ENCODE assay signal across 14 mouse cellular contexts in the genomic region with DNA sequence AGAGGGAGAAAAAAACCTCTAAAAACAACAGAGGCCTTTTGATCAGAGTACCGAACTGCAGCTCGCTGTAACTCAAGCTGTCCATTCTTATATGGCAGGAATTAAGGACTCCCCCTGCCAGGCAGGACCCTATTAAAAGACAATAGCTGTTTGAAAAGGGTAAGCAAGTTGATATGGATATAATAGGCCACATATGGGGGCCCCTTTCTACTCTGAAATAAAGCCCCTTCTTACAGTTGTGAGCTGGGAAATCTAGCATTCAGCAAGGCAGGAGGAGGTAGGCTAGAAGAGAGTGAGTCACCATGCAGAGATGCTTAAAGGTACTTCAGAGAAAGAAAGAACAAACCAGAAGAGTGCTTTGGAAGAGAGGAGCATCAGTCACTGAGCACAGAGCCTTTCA. TPM values are rescaled to one million over a fixed set of nuclear protein-coding genes. Genes with fewer than 3 reads are reported as not detected.
DNase-seq lines count a peak whose midpoint lies in the region; ATAC-seq lines count a peak whose summit lies in the region.
"Had no signal": no experiment of that assay in that cellular context is flagged by ENCODE, and none has a peak within 500 bp of the region (broad histone marks: within the 10 kb centered on the region; RNA-seq: fewer than 3 reads in every experiment).

No protein-coding gene starts in this region.

- no peak overlapping the region for H3K9ac ChIP-seq in neural tube, embryonic 11.5 days (ENCODE audit: low read length)
- no peak overlapping the region for H3K9ac ChIP-seq in forebrain, embryonic 12.5 days
- H3K9ac ChIP-seq: liver, postnatal 0 days had no signal

- no peaks in the 10 kb centered on the region for H3K9me3 ChIP-seq in neural tube, embryonic 11.5 days (ENCODE audit: control insufficient read depth, low read length)
- no peaks in the 10 kb centered on the region for H3K9me3 ChIP-seq in forebrain, embryonic 12.5 days

- 14% methylated on average over 2 of the region's 2 CpGs for WGBS in neural tube, embryonic 11.5 days
- 4% methylated on average over 2 of the region's 2 CpGs for WGBS in forebrain, embryonic 12.5 days

- H3K4me2 ChIP-seq in neural tube, embryonic 11.5 days (ENCODE audit: low read depth) = no peak overlapping the region
- 0 out of 2 replicates have a peak overlapping the region, but pooled peaks have one; percentile 1 for H3K4me2 ChIP-seq in forebrain, embryonic 12.5 days
- H3K4me2 ChIP-seq: heart, embryonic 11.5 days had no signal

- ATAC-seq in neural tube, embryonic 11.5 days (ENCODE audit: insufficient read depth, low FRiP score, low TSS enrichment) = peak; percentile 76
- peak; percentile 91 for ATAC-seq in forebrain, embryonic 12.5 days (ENCODE audit: low FRiP score)
- ATAC-seq: intestine, embryonic 16.5 days; liver, postnatal 0 days had no signal

- no peaks in the 10 kb centered on the region for H3K27me3 ChIP-seq in neural tube, embryonic 11.5 days (ENCODE audit: control insufficient read depth, insufficient read depth, low read length)
- H3K27me3 ChIP-seq in forebrain, embryonic 12.5 days = peaks cover 52% of the 10 kb centered on the region

- DNase-seq in neural tube, embryonic 11.5 days (ENCODE audit: low spot score) = peak; percentile 15
- no peak for DNase-seq in neural tube, embryonic 10.5 days (ENCODE audit: extremely low spot score, low spot score)
- DNase-seq in mesoderm, embryonic 11.5 days (ENCODE audit: low read depth, low spot score) = peak; percentile 47
- DNase-seq in cerebellum, adult 9-10 months = no peak
- no peak for DNase-seq in left cerebral cortex, adult 9 months (ENCODE audit: low spot score in 2 of 2)
- DNase-seq in frontal cortex, postnatal 10 days (ENCODE audit: low spot score in 2 of 2) = no peak
- DNase-seq: cerebellum, adult 11-12 months; liver, postnatal 0 days; spleen, adult 18-20 months; thymus, postnatal 25 days had no signal

- 0 out of 2 replicates have a peak overlapping the region, but pooled peaks have one; percentile 5 for H3K27ac ChIP-seq in neural tube, embryonic 11.5 days (ENCODE audit: low read depth, low read length)
- H3K27ac ChIP-seq in forebrain, embryonic 12.5 days = peak overlapping the region; percentile 70

- no peaks in the 10 kb centered on the region for H3K36me3 ChIP-seq in neural tube, embryonic 11.5 days (ENCODE audit: control insufficient read depth, insufficient read depth, low read length)
- H3K36me3 ChIP-seq in forebrain, embryonic 12.5 days (replicated peaks) = no peaks in the 10 kb centered on the region

- H3K4me1 ChIP-seq in neural tube, embryonic 11.5 days (ENCODE audit: control insufficient read depth, insufficient read depth, low read length) = peaks cover 11% of the 10 kb centered on the region; the same call in 1 of the 2 replicates
- H3K4me1 ChIP-seq in forebrain, embryonic 12.5 days = peaks cover 25% of the 10 kb centered on the region

- H3K4me3 ChIP-seq in neural tube, embryonic 11.5 days (ENCODE audit: low read depth, low read length) = no peak overlapping the region
- H3K4me3 ChIP-seq in forebrain, embryonic 12.5 days (replicated peaks) = no peak overlapping the region
- H3K4me3 ChIP-seq: erythroblast, embryonic 14.5 days had no signal

RNA-seq across cellular contexts. Expression of gene 1110051M20Rik, which starts 44.8 kb away (rescaled TPM):
- 98.5 and 98.6 TPM in 2 replicates for polyA plus RNA-seq in neural tube, embryonic 11.5 days (2014; fragmentation: Nextera tagmentation; extraction: Ambion mirVana)
- 110 and 114 TPM in 2 replicates for polyA plus RNA-seq in forebrain, embryonic 12.5 days (2016; fragmentation: Nextera tagmentation; extraction: Ambion mirVana)

RNA-seq across cellular contexts. Expression of gene Lrp4, which starts 57.6 kb away (rescaled TPM):
- 5.4 and 5.8 TPM in 2 replicates for polyA plus RNA-seq in neural tube, embryonic 11.5 days (2014; fragmentation: Nextera tagmentation; extraction: Ambion mirVana)
- 9.1 and 9.5 TPM in 2 replicates for polyA plus RNA-seq in forebrain, embryonic 12.5 days (2016; fragmentation: Nextera tagmentation; extraction: Ambion mirVana)
- polyA plus RNA-seq: erythroblast, embryonic 14.5 days had no signal

Comparison
In these comparisons a context has a peak if more than half of its experiments do, and no peak if none do; other contexts are left out.
1. DNase-seq: peak in neural tube, embryonic 11.5 days (single experiment) and mesoderm, embryonic 11.5 days (single experiment); none in neural tube, embryonic 10.5 days (single experiment), cerebellum, adult 9-10 months (single experiment), left cerebral cortex, adult 9 months (0 of 2) and frontal cortex, postnatal 10 days (0 of 2).